16 mouse cellular contexts compared by ENCODE assay signal in genomic region chr5:129015020-129015419, GRCm38 (mm10). TPM values are rescaled to one million over a fixed set of nuclear protein-coding genes. Genes with fewer than 3 reads are reported as not detected.
DNase-seq lines count a peak whose midpoint lies in the region; ATAC-seq and TF ChIP-seq lines count a peak whose summit lies in the region.
"Had no signal": no experiment of that assay in that cellular context is flagged by ENCODE, and none has a peak within 500 bp of the region (broad histone marks: within the 10 kb centered on the region; RNA-seq: fewer than 3 reads in every experiment).

No protein-coding gene starts in this region.

- peak; percentile 21 for DNase-seq in midbrain, embryonic 11.5 days (ENCODE audit: low spot score, missing footprints)
- DNase-seq in midbrain, embryonic 10.5 days (ENCODE audit: low spot score) = no peak
- DNase-seq in MEL (ENCODE audit: low read depth, low spot score) = no peak
- DNase-seq in embryo, embryonic 10.5 days (ENCODE audit: low spot score) = no peak
- DNase-seq: adrenal gland, adult 8-10 months; adrenal gland, postnatal 25 days; B cell, adult 2 months; cerebellum, adult 11 months; cerebellum, adult 11-12 months; cerebellum, adult 18-20 months; cerebellum, adult 2 months had no signal

- TF ChIP-seq POLR2A in MEL (IDR thresholded peaks at IDR 0.05; ENCODE audit: control insufficient read depth in 1 of 2, insufficient read depth in 1 of 2, low read depth in 1 of 2, low read length in 2 of 2, poor library complexity in 1 of 2) = no peak

- WGBS in midbrain, embryonic 11.5 days = 79% methylated on average over 3 of the region's 3 CpGs
- 78% methylated on average over 3 of the region's 3 CpGs for WGBS in midbrain, embryonic 10.5 days

- no peak for TF ChIP-seq CTCF in MEL (IDR thresholded peaks at IDR 0.05 in 2 of 3, conservative IDR thresholded peaks at IDR 0.05 in 1 of 3; ENCODE audit: control insufficient read depth in 1 of 3, insufficient read depth in 1 of 3, low read depth in 2 of 3, low read length in 3 of 3, poor library complexity in 1 of 3, severe bottlenecking in 1 of 3)

- no peaks in the 10 kb centered on the region for H3K27me3 ChIP-seq in midbrain, embryonic 11.5 days (ENCODE audit: control insufficient read depth, insufficient read depth, low read length)
- H3K27me3 ChIP-seq in midbrain, embryonic 10.5 days (ENCODE audit: low read depth, poor library complexity, severe bottlenecking) = no peaks in the 10 kb centered on the region
- H3K27me3 ChIP-seq in MEL (ENCODE audit: control insufficient read depth in 1 of 2, insufficient read depth in 2 of 2, low read length in 2 of 2) = no peaks in the 10 kb centered on the region
- H3K27me3 ChIP-seq: CH12.LX, Patski had no signal

- H3K9me3 ChIP-seq in midbrain, embryonic 11.5 days (ENCODE audit: control insufficient read depth, low read length) = no peaks in the 10 kb centered on the region
- no peaks in the 10 kb centered on the region for H3K9me3 ChIP-seq in midbrain, embryonic 10.5 days (replicated peaks)
- no peaks in the 10 kb centered on the region for H3K9me3 ChIP-seq in MEL (replicated peaks; ENCODE audit: insufficient read depth, low read length)
- H3K9me3 ChIP-seq: G1E had no signal

- H3K4me1 ChIP-seq in midbrain, embryonic 11.5 days (ENCODE audit: control insufficient read depth, insufficient read depth, low read length) = peaks cover 2% of the 10 kb centered on the region; the same call in 1 of the 2 replicates
- peaks cover 12% of the 10 kb centered on the region for H3K4me1 ChIP-seq in midbrain, embryonic 10.5 days
- peaks cover 3 to 28% of the 10 kb centered on the region in 2 experiments; a peak in 3 of 4 replicates for H3K4me1 ChIP-seq in MEL (ENCODE audit: control insufficient read depth in 1 of 2, insufficient read depth in 2 of 2, low read length in 2 of 2)

- no peak for ATAC-seq in midbrain, embryonic 11.5 days (ENCODE audit: low FRiP score)
- ATAC-seq: activated CD4-positive, CD25-positive, alpha-beta regulatory T cell, adult 4 months; CD4-positive, CD25-positive, alpha-beta regulatory T cell, adult 4 months; Patski had no signal

- no peak overlapping the region for H3K4me3 ChIP-seq in midbrain, embryonic 11.5 days (ENCODE audit: low read depth, low read length)
- no peak overlapping the region for H3K4me3 ChIP-seq in midbrain, embryonic 10.5 days
- no peak overlapping the region for H3K4me3 ChIP-seq in MEL (ENCODE audit: control insufficient read depth in 1 of 2, insufficient read depth in 1 of 2, low read depth in 2 of 2, low read length in 2 of 2)

- no peak for TF ChIP-seq RAD21 in MEL (IDR thresholded peaks at IDR 0.05; ENCODE audit: low read depth, low read length)

- H3K9ac ChIP-seq in midbrain, embryonic 11.5 days (ENCODE audit: low read length) = no peak overlapping the region
- no peak overlapping the region for H3K9ac ChIP-seq in MEL (ENCODE audit: control insufficient read depth, low read depth, low read length, poor library complexity, severe bottlenecking)

- no peaks in the 10 kb centered on the region for H3K36me3 ChIP-seq in midbrain, embryonic 11.5 days (ENCODE audit: control insufficient read depth, insufficient read depth, low read length)
- no peaks in the 10 kb centered on the region for H3K36me3 ChIP-seq in midbrain, embryonic 10.5 days
- peaks cover 0 to 11% of the 10 kb centered on the region in 2 experiments; a peak in 2 of 4 replicates for H3K36me3 ChIP-seq in MEL (ENCODE audit: control insufficient read depth in 1 of 2, insufficient read depth in 2 of 2, low read length in 2 of 2)
- H3K36me3 ChIP-seq: G1E had no signal

- no peak overlapping the region for H3K4me2 ChIP-seq in midbrain, embryonic 11.5 days

- peaks cover 5% of the 10 kb centered on the region for H3K79me2 ChIP-seq in MEL (ENCODE audit: control insufficient read depth, insufficient read depth, low read length, poor library complexity)

- no peak overlapping the region for H3K27ac ChIP-seq in midbrain, embryonic 11.5 days (ENCODE audit: low read depth, low read length)
- H3K27ac ChIP-seq in midbrain, embryonic 10.5 days (replicated peaks) = no peak overlapping the region
- H3K27ac ChIP-seq in MEL (ENCODE audit: control insufficient read depth, low read depth, low read length) = no peak overlapping the region

- TF ChIP-seq EP300 in MEL (IDR thresholded peaks at IDR 0.05; ENCODE audit: low read depth in 1 of 2, low read length in 2 of 2) = peak in 1 of 2 experiments; percentile 28; a peak in 1 of 4 replicates

TF ChIP-seq in MEL, 35 proteins besides CTCF, POLR2A, EP300 and RAD21:
- TF ChIP-seq MAFK (IDR thresholded peaks at IDR 0.05; ENCODE audit: borderline replicate concordance, low read depth, low read length) = no peak
- TF ChIP-seq JUND (IDR thresholded peaks at IDR 0.05; ENCODE audit: low read depth, low read length) = no peak
- peak; percentile 48; the same call in 1 of the 2 replicates for TF ChIP-seq GATA1 (IDR thresholded peaks at IDR 0.05; ENCODE audit: low read depth, low read length)
- TF ChIP-seq POLR2AphosphoS2 (IDR thresholded peaks at IDR 0.05; ENCODE audit: low read length) = no peak
- peak; percentile 90 for TF ChIP-seq RCOR1 (IDR thresholded peaks at IDR 0.05; ENCODE audit: low read depth, low read length)

RNA-seq across cellular contexts. Expression of gene Ran, which starts 4.8 kb away (rescaled TPM):
- polyA plus RNA-seq in midbrain, embryonic 11.5 days (2014; fragmentation: Nextera tagmentation; extraction: Ambion mirVana) = 948 and 951 TPM in 2 replicates
- polyA plus RNA-seq in midbrain, embryonic 10.5 days (2016; fragmentation: Nextera tagmentation; extraction: Ambion mirVana) = 965 and 1,091 TPM in 2 replicates
- 950 and 1,019 TPM in 2 replicates for total RNA-seq in MEL (2012; rRNA removed)
- polyA plus RNA-seq in MEL (2012; ENCODE audit: insufficient read depth in 1 of 2, insufficient read length in 2 of 2, low read depth in 1 of 2, low replicate concordance in 2 of 2, missing spikeins in 1 of 2) = 1,000 to 10,000 TPM in 1 of 2 experiments, 10 to 100 TPM in 1; 91.6 to 2,479 TPM

RNA-seq across cellular contexts. Expression of gene Stx2, which starts 6.6 kb away (rescaled TPM):
- 26.0 and 27.6 TPM in 2 replicates for polyA plus RNA-seq in midbrain, embryonic 11.5 days (2014; fragmentation: Nextera tagmentation; extraction: Ambion mirVana)
- polyA plus RNA-seq in midbrain, embryonic 10.5 days (2016; fragmentation: Nextera tagmentation; extraction: Ambion mirVana) = 26.5 and 26.6 TPM in 2 replicates
- total RNA-seq in MEL (2012; rRNA removed) = 69.0 and 84.8 TPM in 2 replicates
- 10 to 100 TPM in 1 of 2 experiments, not detected in 1; 97.1 TPM for polyA plus RNA-seq in MEL (2012; ENCODE audit: insufficient read depth in 1 of 2, insufficient read length in 2 of 2, low read depth in 1 of 2, low replicate concordance in 2 of 2, missing spikeins in 1 of 2)
